Mouse (Mus musculus): ENCODE results near the gene Ift88. TPM values are rescaled to one million over a fixed set of nuclear protein-coding genes. Genes with fewer than 3 reads are reported as not detected.
"Not testable (repeated sequence)": the region's sequence is repeated elsewhere in the genome, so short reads cannot be mapped to it uniquely, and the experiment has no call there.

Ift88 gene
- total RNA-seq, 1 experiment from 2014 or later: 11.2 TPM

- no peak for DNase-seq
Measured at GRCm38 (mm10) chr14:57452516-57452915, 28.7 kb downstream of the Ift88 start.

DNA sequence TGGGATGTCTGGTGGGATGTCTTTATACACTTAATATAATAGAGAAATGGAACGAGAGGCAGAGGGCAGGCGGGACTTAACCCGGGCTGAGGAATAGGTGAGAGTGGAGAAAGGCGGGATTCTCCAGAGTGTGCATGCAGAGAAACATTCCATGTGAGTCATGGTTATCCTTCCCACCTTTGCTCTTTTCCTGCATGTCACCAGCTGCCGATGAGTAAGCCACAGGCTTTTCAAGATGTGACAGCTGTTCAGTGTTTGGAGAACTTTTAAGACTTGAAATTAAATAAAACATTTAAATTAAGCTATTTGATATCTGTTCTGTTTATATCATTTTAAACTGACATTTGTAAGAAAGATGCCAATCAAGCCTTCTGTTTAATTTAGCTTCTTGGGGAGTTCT is 36.0 kb downstream of the Ift88 start:
- DNase-seq: no peak

GRCm38 (mm10) chr14:57460326-57460725 is 36.5 kb downstream of the Ift88 start:
- not testable (repeated sequence) for DNase-seq

DNA sequence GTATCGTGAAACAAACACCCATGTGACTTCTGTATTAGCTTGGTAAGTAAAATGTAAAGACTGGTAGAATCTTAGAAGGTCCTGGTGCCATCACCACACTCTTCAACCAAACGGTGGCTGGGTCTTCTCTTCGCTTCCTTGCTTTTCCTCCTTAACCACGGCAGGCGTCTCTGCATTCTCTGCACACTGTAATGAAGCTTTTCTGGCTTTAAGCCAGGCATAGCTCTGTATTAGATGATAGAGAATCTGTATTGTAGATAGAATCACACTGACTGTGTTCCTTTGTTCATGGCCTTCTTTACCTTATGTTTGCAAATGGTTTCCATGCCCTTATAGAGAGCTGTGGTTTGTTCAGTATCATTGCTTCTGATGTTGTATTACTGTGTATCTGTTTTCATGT is 39.0 kb downstream of the Ift88 start:
- no peak for DNase-seq

DNA sequence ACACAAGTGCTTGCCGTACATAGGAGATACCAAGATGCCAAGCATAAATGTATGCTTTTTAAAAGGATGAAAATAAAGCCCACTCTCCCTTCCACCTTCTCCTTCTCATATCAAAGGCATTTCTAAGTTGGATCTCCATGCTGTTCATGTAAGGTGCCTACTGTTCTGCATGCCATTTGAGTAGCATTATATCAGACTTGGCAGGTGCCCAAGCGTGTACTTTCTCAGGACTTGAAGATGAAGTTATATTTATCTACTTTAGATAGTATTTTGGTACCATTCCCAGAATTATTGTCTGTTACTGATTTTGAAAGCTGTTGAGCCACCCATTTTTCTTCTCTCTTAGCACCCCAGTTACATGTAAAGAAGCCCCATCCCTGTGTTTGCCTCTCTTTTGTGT is 51.2 kb downstream of the Ift88 start:
- DNase-seq: no peak

- DNase-seq: no peak
Measured at GRCm38 (mm10) chr14:57482262-57482661, 58.4 kb downstream of the Ift88 start.

- no peak for DNase-seq
Measured at GRCm38 (mm10) chr14:57484183-57484582, 60.3 kb downstream of the Ift88 start.

DNA sequence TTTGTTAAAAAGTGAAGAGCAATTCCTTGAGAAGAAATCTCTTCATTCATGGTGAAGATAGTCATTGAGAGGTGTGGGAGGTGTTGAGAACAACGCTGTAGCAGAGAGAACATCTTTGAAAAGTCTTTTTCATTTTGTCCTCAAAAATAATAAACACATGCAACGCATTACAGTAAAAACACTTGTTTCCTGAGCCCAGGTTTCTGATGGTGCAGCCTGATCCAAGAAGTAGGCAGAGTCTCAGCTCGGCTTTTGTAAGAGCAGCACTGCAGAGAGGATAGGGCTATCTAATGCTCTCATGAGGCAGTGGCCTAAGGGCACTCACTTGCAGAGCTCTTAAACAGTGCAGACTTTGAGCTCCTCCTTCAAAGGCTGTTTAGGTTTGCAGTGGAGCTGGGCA is 65.8 kb downstream of the Ift88 start:
- no peak for DNase-seq

DNA sequence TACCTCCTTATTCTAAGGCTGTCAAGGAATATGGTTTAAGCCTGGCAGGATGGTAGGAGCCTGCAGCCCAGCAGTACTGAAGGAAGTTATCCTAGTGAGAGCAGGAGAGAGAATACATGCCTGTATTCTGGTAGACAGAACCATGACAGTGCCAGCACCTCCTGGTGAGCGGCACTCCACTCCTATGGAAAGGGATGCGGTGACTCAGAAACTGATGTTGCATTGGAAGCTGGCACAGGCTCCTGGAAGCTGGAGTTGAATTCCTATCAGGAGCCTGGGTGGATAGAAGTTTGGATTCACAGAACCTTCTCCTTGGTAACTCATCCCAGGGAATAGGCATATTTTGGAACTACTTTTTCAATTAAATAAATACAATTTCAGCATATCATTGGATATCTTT is 70.0 kb downstream of the Ift88 start:
- no peak for DNase-seq

- DNase-seq: no peak
Measured at GRCm38 (mm10) chr14:57503729-57504128, 79.9 kb downstream of the Ift88 start.

GRCm38 (mm10) chr14:57509554-57509953 is 85.7 kb downstream of the Ift88 start:
- no peak for DNase-seq

- no peak for DNase-seq
Measured at GRCm38 (mm10) chr14:57515156-57515762, 91.4 kb downstream of the Ift88 start.

DNA sequence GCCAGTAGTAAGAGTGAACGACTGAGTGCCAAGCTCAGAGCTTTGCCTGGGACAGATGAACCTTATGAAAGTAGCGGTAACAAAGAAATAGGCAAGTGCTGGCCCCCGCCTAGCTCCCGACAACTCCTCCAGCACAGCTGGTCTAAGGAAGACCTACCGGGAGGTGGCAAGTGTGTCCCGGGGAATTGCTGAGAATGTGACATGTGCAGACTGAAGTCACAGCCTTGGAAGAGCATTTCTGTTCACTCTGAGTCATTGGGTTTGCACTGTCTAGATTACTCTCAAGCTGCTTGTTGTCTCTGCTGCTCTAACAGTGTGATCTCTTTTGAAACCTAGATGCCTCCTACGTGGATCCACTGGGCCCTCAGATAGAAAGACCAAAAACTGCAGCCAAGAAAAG is 93.1 kb downstream of the Ift88 start:
- no peak for DNase-seq

GRCm38 (mm10) chr14:57523762-57524161 is 99.9 kb downstream of the Ift88 start:
- DNase-seq: no peak

DNA sequence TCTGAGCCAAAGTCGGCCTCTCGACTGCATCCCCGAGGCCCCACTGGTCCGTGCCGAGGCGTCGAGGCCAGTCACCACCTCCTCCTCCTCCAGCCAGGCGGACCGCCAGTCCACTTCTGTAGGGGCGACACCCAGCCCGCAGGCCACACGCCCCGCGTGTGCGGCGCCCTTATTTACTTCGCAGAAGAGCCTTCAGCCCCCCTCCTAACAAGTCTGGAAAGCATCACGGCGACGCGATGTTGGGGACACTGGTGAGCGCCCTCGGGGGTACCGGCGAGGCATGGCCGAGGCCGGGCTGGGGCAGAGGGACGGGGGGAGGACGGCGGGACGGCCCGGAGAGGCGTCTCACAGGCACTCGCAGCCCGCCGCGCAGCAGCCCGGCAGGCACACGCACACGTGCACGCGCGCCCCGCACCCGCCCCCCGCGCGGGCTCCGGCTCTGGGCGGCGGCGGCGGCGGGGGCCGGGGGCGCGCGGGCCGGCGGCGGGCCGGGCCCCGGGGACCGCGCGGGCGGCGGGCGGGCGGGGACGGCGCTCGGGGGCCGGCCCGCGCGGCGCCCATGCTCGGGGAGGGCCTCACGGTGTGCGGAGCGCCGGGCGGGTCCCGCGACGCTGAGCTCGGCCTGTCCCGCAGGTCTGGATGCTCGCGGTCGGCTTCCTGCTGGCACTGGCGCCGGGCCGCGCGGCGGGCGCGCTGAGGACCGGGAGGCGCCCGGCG is 101.0 kb downstream of the Ift88 start, which contains the start of gene Il17d:
Gene Il17d (plus strand): TSS at position 107 of the 717 bp plus-strand sequence.
- DNase-seq: peak; percentile 38

DNA sequence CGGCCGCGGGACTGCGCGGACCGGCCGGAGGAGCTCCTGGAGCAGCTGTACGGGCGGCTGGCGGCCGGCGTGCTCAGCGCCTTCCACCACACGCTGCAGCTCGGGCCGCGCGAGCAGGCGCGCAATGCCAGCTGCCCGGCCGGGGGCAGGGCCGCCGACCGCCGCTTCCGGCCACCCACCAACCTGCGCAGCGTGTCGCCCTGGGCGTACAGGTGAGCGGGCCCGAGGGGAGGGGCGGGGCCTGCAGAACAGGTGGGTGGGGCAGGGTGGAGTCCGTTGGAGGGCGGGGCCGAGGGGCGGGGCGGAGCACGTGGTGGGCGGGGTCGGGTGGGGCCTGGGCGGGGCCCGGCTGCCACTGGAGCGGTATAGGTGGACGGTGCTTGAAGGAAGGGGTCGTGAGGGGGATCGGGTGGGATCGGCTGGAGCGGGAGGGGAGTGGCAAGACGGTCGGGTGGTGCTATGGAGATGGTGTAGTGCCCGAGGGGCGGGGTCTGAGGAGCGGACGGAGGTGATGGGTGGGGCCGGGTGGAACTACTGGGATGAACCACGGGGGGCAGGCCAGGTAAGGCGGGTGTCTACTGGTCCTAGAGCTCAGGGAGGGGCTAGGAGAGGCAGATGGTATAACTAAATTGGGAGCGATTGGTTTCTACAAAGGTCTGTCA is 101.7 kb downstream of the Ift88 start:
- peak; percentile 76 for DNase-seq

DNA sequence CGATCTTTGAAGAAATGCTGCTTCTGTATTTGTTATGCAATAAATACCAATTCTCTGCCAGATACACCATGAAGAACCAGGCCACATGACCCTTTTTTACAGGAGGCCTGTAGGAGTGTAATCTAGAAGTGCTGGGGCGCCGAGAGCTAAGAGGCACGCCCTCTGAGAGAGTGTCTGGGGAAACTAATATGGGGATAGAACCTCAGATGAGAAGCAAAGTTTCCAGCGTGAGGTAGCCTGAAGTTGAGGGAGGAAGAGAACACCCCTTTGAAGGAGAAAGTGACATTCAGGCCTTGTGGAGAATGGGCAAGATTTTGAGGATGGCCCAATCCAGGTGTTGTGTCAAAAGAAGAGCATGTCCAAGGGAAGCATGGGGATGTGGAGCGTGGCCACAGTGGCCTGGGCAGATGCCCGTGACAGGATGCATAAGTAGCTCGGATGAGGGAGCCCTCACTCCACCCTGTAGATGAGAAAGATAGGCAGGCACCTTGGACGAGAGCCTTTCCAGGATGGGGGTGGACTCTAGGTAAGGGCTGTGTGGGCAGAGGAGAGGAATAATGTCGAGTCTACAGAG is 102.3 kb downstream of the Ift88 start:
- no peak for DNase-seq

GRCm38 (mm10) chr14:57527122-57527521 is 103.3 kb downstream of the Ift88 start:
- no peak for DNase-seq

DNA sequence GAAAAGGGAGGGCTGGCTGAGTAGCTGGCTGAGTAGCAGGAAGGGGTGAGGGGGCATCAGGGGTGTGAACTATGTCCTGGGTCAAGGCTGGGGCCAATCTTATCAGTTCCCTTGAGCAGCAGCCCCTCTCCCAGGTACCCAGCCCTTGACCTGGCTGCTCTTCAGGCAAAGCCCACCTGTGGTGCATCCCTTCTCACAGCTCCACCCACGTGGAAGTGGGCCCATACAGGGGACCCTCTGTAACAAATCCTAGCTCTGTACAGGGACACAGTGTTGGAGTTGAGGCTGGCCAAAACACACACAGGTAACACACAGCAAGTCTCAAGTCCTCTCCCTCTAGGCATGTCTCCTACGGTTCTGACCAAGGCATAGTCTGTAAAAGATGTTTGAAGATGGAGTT is 103.7 kb downstream of the Ift88 start:
- DNase-seq: no peak

GRCm38 (mm10) chr14:57529086-57529785 is 105.4 kb downstream of the Ift88 start:
- DNase-seq: peak; percentile 59

DNA sequence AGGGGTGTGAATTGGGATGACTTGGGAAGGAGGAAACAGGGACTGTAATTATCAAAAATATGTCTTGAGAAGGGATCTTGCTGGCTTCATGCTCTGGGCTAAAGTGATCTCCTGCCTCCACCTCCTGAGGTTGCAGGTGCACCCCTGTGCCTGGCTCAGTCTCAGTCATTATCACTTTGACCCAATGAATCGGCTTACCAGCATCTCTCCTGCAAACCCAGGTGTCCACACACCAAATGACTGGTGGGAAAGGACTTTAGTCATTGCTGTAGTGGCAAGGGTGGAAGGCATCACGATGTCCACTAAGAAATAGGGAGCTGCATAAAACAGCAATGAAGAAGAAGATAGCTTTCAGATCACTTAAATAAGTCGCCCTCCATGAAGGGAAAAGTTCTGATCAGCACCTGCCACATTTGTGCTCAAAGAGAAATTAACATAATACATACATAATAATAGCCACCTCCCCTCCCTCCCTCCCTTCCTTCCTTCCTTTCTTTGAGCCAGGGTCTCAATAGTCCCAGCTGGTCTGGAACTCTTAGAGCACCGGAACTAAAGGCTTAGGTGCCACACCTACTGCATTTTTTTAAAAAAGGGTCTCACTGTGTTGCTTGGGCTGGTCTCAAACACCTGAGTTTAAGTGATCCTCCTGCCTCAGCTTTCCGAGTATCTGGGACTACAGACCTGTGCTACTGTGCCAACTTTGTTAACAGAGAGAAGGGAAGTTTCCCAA is 106.1 kb downstream of the Ift88 start:
- DNase-seq: no peak

DNA sequence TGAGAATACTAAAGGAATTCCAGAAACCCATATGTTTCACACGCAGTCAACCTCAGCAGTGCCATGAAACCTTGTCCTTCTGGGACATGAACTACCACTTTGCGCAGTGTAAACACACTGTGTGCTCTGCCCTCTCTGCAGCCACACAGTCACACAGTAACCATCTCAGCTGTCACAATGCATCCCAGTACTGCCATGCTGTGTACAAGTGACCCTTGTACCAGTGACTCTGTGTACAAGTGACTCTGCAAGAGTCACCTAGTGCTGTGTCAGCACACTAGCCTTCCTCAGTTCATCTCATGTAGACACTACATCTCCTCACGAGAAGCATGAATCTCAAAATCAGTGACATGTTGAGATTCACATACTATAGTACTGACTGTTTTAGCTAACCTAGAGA is 108.7 kb downstream of the Ift88 start:
- no peak for DNase-seq
